Mouse (Mus musculus): Measurements from ENCODE around the gene Uox. TPM values are rescaled to one million over a fixed set of nuclear protein-coding genes. Genes with fewer than 3 reads are reported as not detected.
A peak's percentile ranks its signal among the peaks of the same experiment; 100 is the strongest.

Gene Uox
- polyA plus RNA-seq, 1 experiment from 2014 or later: not detected

DNA sequence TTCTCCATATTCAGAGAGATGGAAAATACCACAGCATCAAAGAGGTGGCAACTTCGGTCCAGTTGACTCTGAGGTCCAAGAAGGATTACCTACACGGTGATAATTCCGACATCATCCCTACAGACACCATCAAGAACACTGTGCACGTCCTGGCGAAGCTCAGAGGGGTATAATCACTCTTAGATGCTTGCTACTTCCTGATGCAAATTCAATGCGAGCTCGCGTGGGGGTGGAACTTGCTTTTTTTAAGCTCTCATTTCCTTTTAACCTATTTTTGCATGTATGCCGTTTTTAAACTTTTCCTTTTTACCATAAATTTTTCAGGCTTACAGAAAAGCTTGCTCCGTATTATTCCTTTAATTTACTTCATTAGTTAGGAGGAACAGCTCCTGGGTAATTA, 40.1 kb downstream of the Uox start:
- H3K9ac ChIP-seq (ENCODE audit: low read length): no peak overlapping the region
- H3K4me2 ChIP-seq (ENCODE audit: low read length): no peak overlapping the region
- 78% methylated on average over 10 of the region's 10 CpGs for WGBS

DNA sequence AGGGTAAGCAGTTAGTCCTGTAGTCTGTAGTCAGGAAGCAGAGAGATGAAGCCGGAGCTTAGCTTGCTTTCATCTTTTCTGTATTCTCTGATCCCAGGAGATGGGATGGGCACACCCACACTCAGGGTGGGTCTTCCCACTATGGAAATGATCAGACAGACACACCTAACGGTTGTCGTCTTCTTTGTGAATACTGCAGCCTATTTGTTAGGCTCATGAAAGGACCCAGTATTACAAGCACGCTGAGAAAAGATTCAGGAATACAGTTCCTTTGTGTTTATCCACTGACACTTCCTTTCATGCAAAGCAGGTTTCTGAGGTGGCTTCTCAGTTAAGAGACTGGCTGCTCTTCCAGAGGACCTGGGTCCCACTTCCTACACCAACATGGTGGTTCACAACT, 41.0 kb downstream of the Uox start:
- Histone ChIP-seq H3K9ac (ENCODE audit: low read length) (no peak overlapping the region), H3K4me3 (ENCODE audit: low read depth, low read length) (no peak overlapping the region), H3K27ac (ENCODE audit: low read depth, low read length) (no peak overlapping the region), H3K4me2 (ENCODE audit: low read length) (no peak overlapping the region), H3K27me3 (replicated peaks; ENCODE audit: control insufficient read depth, insufficient read depth, low read length) (no peaks in the 10 kb centered on the region), H3K36me3 (ENCODE audit: control insufficient read depth, insufficient read depth, low read length) (no peaks in the 10 kb centered on the region), H3K9me3 (replicated peaks; ENCODE audit: control insufficient read depth, low read length) (no peaks in the 10 kb centered on the region), H3K4me1 (ENCODE audit: control insufficient read depth, insufficient read depth, low read length) (peaks cover 3% of the 10 kb centered on the region; the same call in 1 of the 2 replicates)
- 70% methylated on average over 4 of the region's 4 CpGs for WGBS
- DNase-seq (ENCODE audit: low spot score) (no peak), ATAC-seq (no peak)

More for the DNA sequence above, 40.1 kb downstream of the Uox start:
- Histone ChIP-seq H3K36me3 (ENCODE audit: control insufficient read depth, insufficient read depth, low read length) (no peaks in the 10 kb centered on the region), H3K4me3 (ENCODE audit: low read depth, low read length) (no peak overlapping the region), H3K27ac (ENCODE audit: low read depth, low read length) (no peak overlapping the region), H3K27me3 (replicated peaks; ENCODE audit: control insufficient read depth, insufficient read depth, low read length) (no peaks in the 10 kb centered on the region), H3K4me1 (ENCODE audit: control insufficient read depth, insufficient read depth, low read length) (peaks cover 3% of the 10 kb centered on the region; the same call in 1 of the 2 replicates), H3K9me3 (replicated peaks; ENCODE audit: control insufficient read depth, low read length) (no peaks in the 10 kb centered on the region)
- ATAC-seq (no peak), DNase-seq (ENCODE audit: low spot score) (no peak)

DNA sequence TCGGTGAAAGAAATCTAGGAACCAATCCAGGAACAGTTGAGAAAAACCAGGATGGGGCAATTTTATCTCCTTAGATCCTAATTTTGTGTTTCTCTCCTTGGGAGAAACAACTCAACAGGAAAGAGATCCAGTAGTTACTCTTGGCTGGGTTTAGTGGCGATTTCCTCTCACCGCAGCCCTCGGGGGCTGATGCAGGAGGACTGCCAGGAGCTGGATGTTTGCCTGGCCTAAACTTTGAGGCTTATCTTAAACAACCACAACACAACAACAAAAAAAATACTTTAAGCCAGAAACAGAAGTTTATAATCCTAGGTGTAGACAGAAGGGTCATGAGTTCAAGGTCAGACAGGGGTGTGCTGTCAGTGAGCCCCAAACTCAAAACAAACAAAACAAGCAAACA, 41.6 kb downstream of the Uox start:
- WGBS: 92% methylated on average over 4 of the region's 4 CpGs
- ATAC-seq: no peak

DNA sequence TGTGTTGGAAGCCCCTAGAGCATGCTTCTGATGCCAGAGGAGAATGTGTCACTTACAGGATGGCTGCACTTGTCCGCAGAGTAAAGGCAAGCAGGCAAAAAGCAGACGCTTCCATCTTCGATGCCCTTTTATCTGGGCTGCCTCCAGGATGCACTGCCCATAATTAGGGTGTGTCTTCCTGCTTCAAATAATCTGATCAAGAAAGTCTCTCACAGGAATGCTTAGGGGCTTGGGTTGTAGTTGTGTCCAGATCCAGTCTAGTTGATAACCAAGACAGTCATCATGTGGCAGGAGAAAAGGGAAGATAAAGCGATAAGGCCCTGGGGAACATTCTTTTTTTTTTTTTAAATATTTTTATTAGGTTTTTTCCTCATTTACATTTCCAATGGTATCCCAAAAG, 45.3 kb downstream of the Uox start, which contains the start of gene Dnase2b:
TSS of gene Dnase2b (minus strand) at position 101 of the 400 bp plus-strand sequence.
- H3K27me3 ChIP-seq (replicated peaks; ENCODE audit: control insufficient read depth, insufficient read depth, low read length): no peaks in the 10 kb centered on the region
- no peaks in the 10 kb centered on the region for H3K9me3 ChIP-seq (replicated peaks; ENCODE audit: control insufficient read depth, low read length)
- H3K4me3 ChIP-seq (ENCODE audit: low read depth, low read length): no peak within 1 kb of the TSS
- H3K4me1 ChIP-seq (ENCODE audit: control insufficient read depth, insufficient read depth, low read length): no peaks in the 10 kb centered on the region
- ATAC-seq: no peak
- no peak within 1 kb of the TSS for H3K9ac ChIP-seq (ENCODE audit: low read length)
- no peaks in the 10 kb centered on the region for H3K36me3 ChIP-seq (ENCODE audit: control insufficient read depth, insufficient read depth, low read length)
- 95% methylated on average over 4 of the region's 4 CpGs for WGBS
- no peak for DNase-seq (ENCODE audit: low spot score)
- H3K4me2 ChIP-seq (ENCODE audit: low read length): no peak within 1 kb of the TSS
- H3K27ac ChIP-seq (ENCODE audit: low read depth, low read length): no peak within 1 kb of the TSS

More for the DNA sequence above, 41.6 kb downstream of the Uox start:
- H3K27me3 ChIP-seq (replicated peaks; ENCODE audit: control insufficient read depth, insufficient read depth, low read length): no peaks in the 10 kb centered on the region
- H3K4me1 ChIP-seq (ENCODE audit: control insufficient read depth, insufficient read depth, low read length): peaks cover 3% of the 10 kb centered on the region; the same call in 1 of the 2 replicates
- no peak for DNase-seq (ENCODE audit: low spot score)
- no peak overlapping the region for H3K9ac ChIP-seq (ENCODE audit: low read length)
- no peaks in the 10 kb centered on the region for H3K36me3 ChIP-seq (ENCODE audit: control insufficient read depth, insufficient read depth, low read length)
- H3K27ac ChIP-seq (ENCODE audit: low read depth, low read length): no peak overlapping the region
- no peak overlapping the region for H3K4me3 ChIP-seq (ENCODE audit: low read depth, low read length)
- H3K4me2 ChIP-seq (ENCODE audit: low read length): no peak overlapping the region
- H3K9me3 ChIP-seq (replicated peaks; ENCODE audit: control insufficient read depth, low read length): no peaks in the 10 kb centered on the region

DNA sequence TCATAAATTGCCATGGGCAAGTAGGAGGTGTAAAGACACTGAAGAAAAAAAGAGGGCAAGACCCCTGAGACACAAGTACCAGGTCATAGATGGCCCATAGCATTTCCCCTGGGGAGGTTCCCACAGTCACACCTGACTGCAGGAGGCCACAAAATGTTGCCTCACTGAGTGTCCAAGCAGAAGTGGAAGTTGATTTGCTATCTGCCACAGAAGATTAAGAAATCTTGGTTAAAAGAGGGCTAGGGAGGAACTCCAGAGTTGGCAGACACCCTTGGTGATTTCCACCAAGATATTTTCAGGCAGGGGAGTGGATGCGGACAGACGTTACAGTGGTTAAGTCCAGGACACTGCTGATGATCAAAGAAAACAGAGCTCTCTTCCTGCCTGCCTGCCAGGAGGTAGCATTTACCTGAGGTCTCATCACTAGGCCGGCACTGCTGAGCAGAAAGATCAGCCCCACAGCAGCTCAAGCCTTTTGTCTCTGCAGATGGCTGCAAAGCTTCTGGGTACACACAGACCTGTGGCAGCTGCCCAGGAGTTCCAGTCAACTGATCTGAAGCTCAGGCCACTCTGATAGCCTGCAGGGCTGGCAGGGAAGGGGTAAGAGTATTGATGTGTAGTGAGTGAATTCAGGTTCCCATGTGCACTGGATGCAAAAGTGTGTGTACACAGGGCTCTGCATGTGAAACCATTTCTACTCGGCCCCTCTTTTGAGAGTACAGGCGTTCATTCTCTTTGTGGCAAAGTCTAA, 46.5 kb downstream of the Uox start:
- ATAC-seq (no peak), DNase-seq (ENCODE audit: low spot score) (no peak)
- H3K9ac ChIP-seq (ENCODE audit: low read length): no peak overlapping the region
- no peaks in the 10 kb centered on the region for H3K27me3 ChIP-seq (replicated peaks; ENCODE audit: control insufficient read depth, insufficient read depth, low read length)
- WGBS: 74% methylated on average over 5 of the region's 5 CpGs
- no peaks in the 10 kb centered on the region for H3K36me3 ChIP-seq (ENCODE audit: control insufficient read depth, insufficient read depth, low read length)
- no peak overlapping the region for H3K4me2 ChIP-seq (ENCODE audit: low read length)
- no peaks in the 10 kb centered on the region for H3K4me1 ChIP-seq (ENCODE audit: control insufficient read depth, insufficient read depth, low read length)
- no peaks in the 10 kb centered on the region for H3K9me3 ChIP-seq (replicated peaks; ENCODE audit: control insufficient read depth, low read length)
- H3K4me3 ChIP-seq (ENCODE audit: low read depth, low read length): no peak overlapping the region
- no peak overlapping the region for H3K27ac ChIP-seq (ENCODE audit: low read depth, low read length)

DNA sequence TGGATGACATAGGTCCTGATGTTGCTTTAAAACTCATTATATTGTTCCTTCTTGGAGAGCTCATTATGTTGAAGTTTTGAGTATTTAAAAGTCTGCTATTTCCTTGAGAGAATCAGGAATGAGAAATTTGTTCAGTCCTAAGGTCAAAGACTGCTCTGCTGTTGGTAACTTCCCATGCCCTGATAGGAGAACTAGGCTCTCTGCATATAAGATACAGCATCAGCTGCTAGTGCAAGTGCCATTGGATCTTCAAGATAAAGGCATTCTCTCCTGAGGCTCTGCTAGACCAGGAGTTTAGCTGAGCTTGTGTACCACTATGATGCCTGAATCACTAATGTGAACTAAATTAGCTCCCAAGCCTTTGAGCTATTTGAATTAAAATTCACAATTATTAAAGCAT, 47.7 kb downstream of the Uox start:
- no peak for DNase-seq (ENCODE audit: low spot score)
- Histone ChIP-seq H3K9me3 (replicated peaks; ENCODE audit: control insufficient read depth, low read length) (no peaks in the 10 kb centered on the region), H3K4me2 (ENCODE audit: low read length) (no peak overlapping the region), H3K9ac (ENCODE audit: low read length) (no peak overlapping the region), H3K4me3 (ENCODE audit: low read depth, low read length) (no peak overlapping the region), H3K4me1 (ENCODE audit: control insufficient read depth, insufficient read depth, low read length) (no peaks in the 10 kb centered on the region), H3K27me3 (replicated peaks; ENCODE audit: control insufficient read depth, insufficient read depth, low read length) (no peaks in the 10 kb centered on the region), H3K27ac (ENCODE audit: low read depth, low read length) (no peak overlapping the region), H3K36me3 (ENCODE audit: control insufficient read depth, insufficient read depth, low read length) (no peaks in the 10 kb centered on the region)
- no peak for ATAC-seq

DNA sequence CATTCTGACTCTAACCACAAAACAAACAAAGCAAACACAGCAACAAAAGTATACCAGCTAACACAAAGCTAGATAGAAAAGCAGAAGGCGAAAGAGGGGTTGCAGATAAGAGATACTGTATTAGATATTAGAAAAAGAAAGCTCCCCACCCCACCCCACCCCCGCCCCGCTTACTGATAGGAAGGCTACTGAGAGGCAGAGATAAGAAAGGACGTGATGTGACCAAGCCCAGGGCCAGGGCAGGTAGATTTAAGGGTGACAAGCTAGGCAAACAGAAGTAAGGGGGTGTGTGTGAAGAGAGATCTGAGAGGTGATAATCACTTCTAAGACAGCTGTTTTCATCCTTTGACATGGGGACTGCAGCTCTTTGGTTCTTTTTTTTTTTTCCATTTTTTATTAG, 48.1 kb downstream of the Uox start:
- DNase-seq (ENCODE audit: low spot score): no peak
- Histone ChIP-seq H3K9ac (ENCODE audit: low read length) (no peak overlapping the region), H3K36me3 (ENCODE audit: control insufficient read depth, insufficient read depth, low read length) (no peaks in the 10 kb centered on the region), H3K4me1 (ENCODE audit: control insufficient read depth, insufficient read depth, low read length) (no peaks in the 10 kb centered on the region), H3K27ac (ENCODE audit: low read depth, low read length) (no peak overlapping the region), H3K27me3 (replicated peaks; ENCODE audit: control insufficient read depth, insufficient read depth, low read length) (no peaks in the 10 kb centered on the region), H3K4me3 (ENCODE audit: low read depth, low read length) (no peak overlapping the region), H3K4me2 (ENCODE audit: low read length) (no peak overlapping the region), H3K9me3 (replicated peaks; ENCODE audit: control insufficient read depth, low read length) (no peaks in the 10 kb centered on the region)
- ATAC-seq: no peak
- WGBS: 89% methylated on average over 4 of the region's 4 CpGs

DNA sequence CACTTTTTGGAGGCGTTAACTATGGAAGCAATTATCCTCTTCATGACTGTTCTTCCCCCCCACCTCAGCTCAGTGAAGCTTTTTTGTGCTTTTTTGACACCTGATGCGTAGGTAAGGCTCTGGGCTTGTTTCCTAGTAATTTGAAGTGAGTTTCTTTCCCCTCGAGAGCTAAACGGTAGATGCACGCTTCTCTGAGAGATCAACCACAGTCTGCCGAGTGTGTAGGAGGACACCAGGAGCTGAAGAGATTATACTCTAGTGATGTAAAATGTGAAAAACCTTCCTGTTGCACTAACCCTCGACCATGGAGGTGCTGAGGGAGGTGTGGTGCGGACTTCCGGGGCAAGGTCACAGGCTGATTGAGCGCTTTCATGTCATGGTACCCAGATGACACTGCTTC, 49.9 kb downstream of the Uox start:
- WGBS: 87% methylated on average over 10 of the region's 10 CpGs
- no peak overlapping the region for H3K27ac ChIP-seq (ENCODE audit: low read depth, low read length)

DNA sequence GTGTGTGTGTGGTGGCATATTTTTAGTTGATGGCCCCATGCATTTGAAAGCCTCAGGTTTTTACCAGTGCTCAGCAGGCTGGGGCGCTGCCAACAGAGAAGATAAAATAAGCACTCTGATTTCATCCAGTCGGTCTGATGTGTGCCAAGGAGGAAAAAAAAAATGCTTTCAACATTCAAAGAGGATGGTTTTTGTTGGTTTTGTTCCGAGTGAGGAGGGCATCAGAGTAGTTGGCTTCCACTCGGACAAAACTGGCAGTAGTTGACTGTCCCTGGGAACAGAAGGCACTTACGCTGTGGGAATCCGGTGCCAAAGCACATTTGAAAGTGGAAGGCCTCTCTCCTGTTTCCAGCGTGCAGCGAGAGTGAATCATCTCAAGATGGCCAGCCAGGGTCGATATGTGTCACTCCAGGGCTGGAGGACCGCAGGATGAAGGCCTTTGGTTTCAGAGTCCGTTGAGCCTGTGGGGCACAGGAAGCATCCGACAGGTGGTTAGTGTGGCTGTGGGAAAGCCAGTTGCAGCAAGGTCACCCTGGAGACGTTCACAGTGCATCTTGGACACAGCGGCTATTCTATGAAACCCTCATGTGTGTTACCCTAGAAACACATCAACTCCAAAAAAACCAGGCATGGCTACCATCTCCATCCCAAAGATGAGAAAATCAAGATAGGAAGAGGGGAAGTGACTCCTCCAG, 50.5 kb downstream of the Uox start:
- no peak overlapping the region for H3K9ac ChIP-seq (ENCODE audit: low read length)
- 90% methylated on average over 14 of the region's 14 CpGs for WGBS
- no peak overlapping the region for H3K4me3 ChIP-seq (ENCODE audit: low read depth, low read length)
- peak; percentile 23 for DNase-seq (ENCODE audit: low spot score)
- no peak for ATAC-seq
- H3K36me3 ChIP-seq (ENCODE audit: control insufficient read depth, insufficient read depth, low read length): no peaks in the 10 kb centered on the region
- no peaks in the 10 kb centered on the region for H3K27me3 ChIP-seq (replicated peaks; ENCODE audit: control insufficient read depth, insufficient read depth, low read length)
- no peaks in the 10 kb centered on the region for H3K9me3 ChIP-seq (replicated peaks; ENCODE audit: control insufficient read depth, low read length)
- H3K27ac ChIP-seq (ENCODE audit: low read depth, low read length): no peak overlapping the region
- H3K4me2 ChIP-seq (ENCODE audit: low read length): no peak overlapping the region
- no peaks in the 10 kb centered on the region for H3K4me1 ChIP-seq (ENCODE audit: control insufficient read depth, insufficient read depth, low read length)

More for the DNA sequence above, 49.9 kb downstream of the Uox start:
- ATAC-seq (no peak), DNase-seq (ENCODE audit: low spot score) (no peak)
- H3K4me3 ChIP-seq (ENCODE audit: low read depth, low read length): no peak overlapping the region
- H3K9ac ChIP-seq (ENCODE audit: low read length): no peak overlapping the region
- H3K4me1 ChIP-seq (ENCODE audit: control insufficient read depth, insufficient read depth, low read length): no peaks in the 10 kb centered on the region
- H3K4me2 ChIP-seq (ENCODE audit: low read length): no peak overlapping the region
- H3K36me3 ChIP-seq (ENCODE audit: control insufficient read depth, insufficient read depth, low read length): no peaks in the 10 kb centered on the region
- no peaks in the 10 kb centered on the region for H3K9me3 ChIP-seq (replicated peaks; ENCODE audit: control insufficient read depth, low read length)
- H3K27me3 ChIP-seq (replicated peaks; ENCODE audit: control insufficient read depth, insufficient read depth, low read length): no peaks in the 10 kb centered on the region
